Mouse (Mus musculus) 3T3-L1 (cell line): ENCODE data around the gene Cd101.
A peak's percentile ranks its signal among the peaks of the same experiment; 100 is the strongest.

Source experiments
- DNase-seq: peaks from one replicate; pipeline ENCODE4 v3.0.0-alpha.2; 2015; ENCODE audit warnings: low read depth, low spot score

The Cd101 gene

DNA sequence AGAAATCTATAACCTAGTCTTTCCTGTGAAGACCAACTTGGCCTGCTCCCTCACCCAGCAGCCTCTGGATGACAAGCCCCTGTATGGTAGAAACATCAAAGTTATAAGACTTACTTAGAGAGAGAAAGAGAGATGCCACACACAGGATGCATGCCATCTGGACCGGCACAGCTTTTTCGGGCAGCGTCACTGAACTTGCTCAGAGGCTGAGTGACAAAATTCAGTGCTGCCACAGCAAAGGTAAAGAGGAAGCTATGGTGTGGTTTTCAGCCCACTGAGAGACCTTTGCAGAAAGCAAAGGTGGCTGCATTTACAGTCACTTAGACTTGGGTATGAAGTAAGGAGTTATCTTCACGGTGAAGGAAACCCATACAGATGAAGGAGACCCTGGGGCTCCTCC is at the start of gene Cd101:
Gene Cd101 (minus strand): TSS at position 218 of the 400 bp plus-strand sequence.
- DNase-seq: no peak

- DNase-seq: peak; percentile 55
Measured at GRCm38 (mm10) chr3:101078344-101078743, 49.0 kb upstream of the Cd101 start.

GRCm38 (mm10) chr3:101077710-101078100 is 48.3 kb upstream of the Cd101 start:
- no peak for DNase-seq

GRCm38 (mm10) chr3:101076966-101077709 is 47.8 kb upstream of the Cd101 start:
- DNase-seq: no peak

- peak; percentile 85 for DNase-seq
Measured at GRCm38 (mm10) chr3:101075866-101076265, 46.5 kb upstream of the Cd101 start.

GRCm38 (mm10) chr3:101073384-101073783 is 44.0 kb upstream of the Cd101 start:
- DNase-seq: peak; percentile 60

- no peak for DNase-seq
Measured at GRCm38 (mm10) chr3:101072506-101073215, 43.3 kb upstream of the Cd101 start.

DNA sequence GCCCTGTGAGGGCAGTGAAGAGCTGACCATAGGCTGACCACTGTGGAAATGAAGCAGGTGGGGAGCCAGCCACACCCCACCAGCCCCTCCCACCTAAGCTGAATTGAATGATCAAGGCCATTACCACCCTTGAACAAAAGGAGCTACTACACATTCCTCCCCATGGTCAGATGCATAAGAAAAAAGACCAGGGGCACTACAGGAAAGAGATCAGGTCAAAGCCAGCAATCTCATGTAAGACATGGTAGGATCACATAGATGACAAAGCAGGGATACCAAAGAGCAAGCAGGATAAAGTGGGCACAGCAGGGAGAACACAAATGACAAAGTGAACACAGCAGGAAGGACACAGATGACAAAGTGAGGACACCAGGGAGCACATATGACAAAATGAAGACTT is 42.2 kb upstream of the Cd101 start:
- DNase-seq: no peak

DNA sequence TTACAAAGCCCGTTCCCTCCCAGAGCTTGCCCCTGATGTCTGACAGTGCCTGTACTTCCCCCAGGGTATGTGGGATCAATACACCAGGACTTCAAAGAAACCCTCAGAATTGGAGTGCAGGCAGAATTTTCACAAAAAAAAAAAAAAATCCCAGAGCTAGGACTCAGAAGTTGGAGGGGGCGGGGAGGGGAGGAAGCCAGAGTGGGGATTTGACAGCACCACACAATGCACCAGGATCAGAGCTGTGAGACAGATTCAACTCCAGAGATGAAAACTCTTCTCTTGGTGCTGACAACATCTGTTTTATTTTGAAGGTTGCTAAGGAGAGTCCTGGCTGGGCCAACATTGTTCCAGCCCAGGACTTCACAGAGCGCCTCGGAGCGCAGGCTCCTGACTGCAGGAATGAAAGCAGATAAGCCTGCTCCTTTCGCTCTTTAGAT is 41.5 kb upstream of the Cd101 start:
- DNase-seq: peak; percentile 55

GRCm38 (mm10) chr3:101070230-101070795 is 41.0 kb upstream of the Cd101 start:
- DNase-seq: peak; percentile 96

- DNase-seq: no peak
Measured at GRCm38 (mm10) chr3:101068701-101069100, 39.3 kb upstream of the Cd101 start.

- DNase-seq: peak; percentile 47
Measured at GRCm38 (mm10) chr3:101066175-101066574, 36.8 kb upstream of the Cd101 start.

DNA sequence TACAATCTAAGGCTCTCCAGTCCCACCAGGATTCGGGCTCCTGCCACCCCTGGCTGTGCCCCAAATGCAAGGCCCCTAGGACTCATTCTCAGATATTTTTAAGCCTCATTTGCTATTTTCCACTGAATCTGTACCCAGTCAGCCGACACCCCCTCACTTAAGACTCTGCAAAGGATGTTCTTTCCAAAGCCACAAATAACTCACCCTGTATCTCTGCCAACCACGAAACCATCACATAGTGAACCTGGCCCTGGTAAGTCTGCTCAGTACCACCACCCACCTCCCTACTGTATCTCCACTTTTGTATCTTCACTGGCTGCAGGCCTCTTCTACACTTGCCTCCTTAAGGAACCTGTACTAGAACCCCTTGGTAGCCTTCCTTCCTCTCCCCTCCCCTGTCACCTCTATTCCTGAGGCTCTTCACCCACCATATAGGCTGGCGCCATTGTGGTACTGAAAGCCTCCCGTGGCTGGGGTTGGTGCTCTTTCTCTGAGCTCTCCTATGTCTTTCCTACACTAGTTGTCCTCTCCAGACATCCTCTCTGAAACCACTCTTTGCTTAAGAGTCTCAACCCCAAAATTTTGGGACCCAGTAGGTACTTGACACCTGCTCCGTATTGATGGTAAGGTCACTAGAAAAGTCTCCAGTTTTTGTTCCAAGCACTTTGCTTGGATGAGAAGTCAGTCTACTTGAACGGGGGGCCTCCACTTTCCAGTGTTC is 32.7 kb upstream of the Cd101 start:
- no peak for DNase-seq

- DNase-seq: no peak
Measured at GRCm38 (mm10) chr3:101059214-101059613, 29.9 kb upstream of the Cd101 start.

- DNase-seq: no peak
Measured at GRCm38 (mm10) chr3:101058203-101058602, 28.8 kb upstream of the Cd101 start.

DNA sequence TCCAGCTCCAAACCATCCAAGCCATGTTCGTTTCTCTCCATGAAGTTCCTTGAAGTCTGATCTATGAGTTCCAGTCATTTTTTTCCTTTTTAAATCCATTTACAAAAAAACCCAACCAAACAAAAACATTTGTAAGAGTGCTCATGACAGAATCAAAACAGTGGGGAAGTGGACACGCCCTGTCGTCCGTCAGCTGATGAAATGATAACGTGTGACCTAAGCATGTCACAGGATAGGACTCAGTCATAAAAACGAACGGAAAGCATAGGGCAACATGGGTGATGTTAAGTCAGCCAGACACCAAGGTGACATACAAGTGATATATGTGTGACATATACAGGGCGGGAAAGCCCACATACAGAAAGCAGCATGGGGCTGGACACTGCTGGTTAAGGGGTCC is 25.9 kb upstream of the Cd101 start:
- DNase-seq: no peak

GRCm38 (mm10) chr3:101051601-101052000 is 22.2 kb upstream of the Cd101 start:
- no peak for DNase-seq

DNA sequence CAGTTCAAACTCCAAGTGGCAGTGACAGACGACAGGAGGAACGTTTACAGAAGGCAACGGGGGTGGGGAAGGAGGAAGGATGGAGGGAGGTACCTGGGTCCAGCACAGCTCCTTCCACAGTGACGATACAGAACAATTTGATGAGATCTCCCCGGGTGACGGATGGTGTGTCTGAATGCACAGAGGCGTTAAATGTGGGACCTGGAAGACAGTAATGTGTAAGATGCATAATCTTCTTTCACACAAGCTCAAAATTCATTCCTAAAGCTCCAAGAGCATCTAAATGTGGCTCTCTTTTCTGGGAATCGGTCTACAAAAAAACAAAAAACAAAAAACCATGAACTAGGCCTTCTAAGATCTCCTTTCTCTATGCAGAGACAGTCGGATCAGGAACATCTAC is 20.6 kb upstream of the Cd101 start:
- no peak for DNase-seq

DNA sequence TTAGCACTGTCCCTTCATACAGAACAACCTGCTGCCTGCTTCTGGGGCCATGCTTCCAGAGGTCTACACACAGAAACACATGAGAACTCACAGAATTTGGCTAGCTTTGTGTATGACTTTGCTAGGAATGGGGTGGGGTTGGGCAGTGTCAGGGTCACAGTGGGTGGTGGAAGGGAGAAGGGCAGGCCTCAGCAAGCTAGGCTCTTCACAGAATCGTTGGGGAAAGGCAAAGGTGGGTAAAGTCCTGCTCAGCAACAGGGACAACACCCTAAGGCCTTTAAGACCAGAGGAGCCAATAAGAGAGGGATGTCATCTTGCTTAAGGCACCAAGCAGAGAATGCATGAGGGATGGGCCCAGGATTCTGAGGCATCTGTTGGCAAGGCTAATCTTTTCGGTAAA is 19.4 kb upstream of the Cd101 start:
- no peak for DNase-seq

DNA sequence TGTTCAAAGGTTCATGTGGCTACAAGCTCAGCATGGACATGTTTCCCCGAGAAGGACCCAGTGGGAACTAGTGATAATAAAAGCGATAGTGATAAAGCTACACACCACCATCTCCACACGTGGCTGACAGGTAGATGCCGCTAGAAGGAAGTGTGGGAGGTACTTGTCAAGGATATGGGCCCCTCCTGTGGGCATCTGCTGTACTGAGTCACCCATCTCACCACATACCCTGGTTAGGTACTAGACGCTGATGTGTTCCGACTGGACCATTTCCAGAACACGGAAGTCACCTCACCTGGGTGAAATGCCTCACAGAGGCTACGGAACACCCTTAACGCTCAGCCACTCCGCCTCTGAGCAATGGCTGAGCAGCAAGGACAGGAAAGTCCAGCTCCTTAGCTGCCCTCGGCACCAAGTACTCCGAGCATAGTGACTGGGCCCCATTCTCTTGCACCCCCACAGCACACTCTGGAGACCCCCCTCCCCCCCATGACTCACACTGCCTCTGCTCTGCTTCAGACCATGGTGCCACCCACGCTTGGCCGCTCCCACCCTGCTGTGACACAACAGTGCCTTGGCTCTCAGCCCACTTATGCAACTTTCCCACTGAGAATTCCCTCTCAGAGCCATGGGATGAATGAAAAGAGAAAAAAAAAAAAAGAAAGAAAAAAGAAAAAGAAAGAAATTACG is 18.4 kb upstream of the Cd101 start:
- DNase-seq: peak; percentile 62

DNA sequence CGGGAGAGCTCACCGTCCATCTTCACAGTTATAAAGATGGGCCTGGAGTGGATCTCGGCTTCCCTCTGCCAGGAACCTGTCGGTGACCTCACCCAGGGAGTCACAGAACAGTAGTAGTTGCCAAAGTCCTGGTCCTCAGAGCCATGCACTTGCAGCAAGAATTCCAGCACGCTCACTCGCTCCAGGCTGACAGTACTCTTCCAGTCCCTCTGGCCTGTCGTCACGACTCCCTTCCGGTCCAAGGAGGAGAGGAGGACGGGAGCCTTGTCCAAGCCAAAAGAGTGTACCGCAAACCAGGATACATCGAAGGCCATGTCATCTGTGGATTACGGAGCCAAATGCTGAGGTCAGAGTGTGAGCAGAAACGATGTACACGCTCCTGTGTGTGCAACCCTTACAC is 16.1 kb upstream of the Cd101 start:
- DNase-seq: no peak

DNA sequence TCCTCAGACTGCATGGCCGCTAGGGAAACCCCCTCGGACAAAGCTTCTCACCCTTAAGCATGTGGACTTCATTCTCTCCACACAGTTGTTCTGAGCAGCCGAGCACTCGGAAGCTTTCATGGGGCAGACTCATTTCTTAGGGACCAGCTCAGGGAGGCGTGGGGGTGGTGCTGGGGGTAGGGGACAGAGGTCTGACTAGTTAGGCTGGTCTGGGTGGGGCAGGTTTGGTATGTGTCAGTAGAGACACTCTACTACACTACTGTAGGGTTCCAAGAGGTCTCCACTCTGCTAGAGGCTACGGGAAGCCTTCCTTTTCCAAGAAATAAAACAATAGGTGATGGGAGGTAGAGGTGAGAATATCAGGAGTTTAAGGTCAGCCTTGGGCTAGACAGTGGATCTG is 15.3 kb upstream of the Cd101 start:
- DNase-seq: no peak
